Mouse (Mus musculus) heart, postnatal 0 days (tissue): ENCODE results near the gene Prg2. TPM values are rescaled to one million over a fixed set of nuclear protein-coding genes. Genes with fewer than 3 reads are reported as not detected.

Source experiments
- ATAC-seq: fragments of 200-750 bp; cut with Nextera tagmentation; 2 replicates; pipeline ENCODE4 v1.8.0; 2017; ENCODE audit warnings: low read depth, moderate number of reproducible peaks, moderate library complexity; ENCODE audit not compliant: insufficient read depth
- DNase-seq: peaks from one replicate; pipeline ENCODE4 v3.0.0-alpha.2; 2016; ENCODE audit warnings: low spot score
- H3K27ac ChIP-seq: fragments of 300-500 bp; sonication (generic); 2 replicates; pipeline ENCODE4 v1.5.1; 2014; ENCODE audit warnings: low read depth, mild to moderate bottlenecking
- H3K27me3 ChIP-seq: fragments of 300-500 bp; sonication (generic); 2 replicates; pipeline ENCODE4 v1.6.1; 2014; ENCODE audit warnings: low read length, mixed read lengths; ENCODE audit not compliant: control insufficient read depth, insufficient read depth
- H3K36me3 ChIP-seq: fragments of 300-500 bp; sonication (generic); replicated peaks from 2 replicates; pipeline ENCODE4 v1.6.1; 2014; ENCODE audit warnings: low read length, mixed read lengths; ENCODE audit not compliant: control insufficient read depth, insufficient read depth
- H3K4me1 ChIP-seq: fragments of 300-500 bp; sonication (generic); 2 replicates; pipeline ENCODE4 v1.6.1; 2014; ENCODE audit warnings: antibody characterized with exemption; ENCODE audit not compliant: control insufficient read depth, insufficient read depth
- H3K4me2 ChIP-seq: fragments of 300-500 bp; sonication (generic); 2 replicates; pipeline ENCODE4 v1.6.1; 2014; ENCODE audit warnings: low read depth, mild to moderate bottlenecking, low read length, moderate library complexity
- H3K4me3 ChIP-seq: fragments of 300-500 bp; sonication (generic); 2 replicates; pipeline ENCODE4 v1.5.1; 2014; ENCODE audit warnings: low read depth, low read length
- H3K9ac ChIP-seq: fragments of 300-500 bp; sonication (generic); replicated peaks from 2 replicates; pipeline ENCODE4 v1.6.1; 2014; ENCODE audit warnings: low read depth, low read length, mixed read lengths
- H3K9me3 ChIP-seq: fragments of 300-500 bp; sonication (generic); replicated peaks from 2 replicates; pipeline ENCODE4 v1.6.1; 2016; ENCODE audit warnings: low read length; ENCODE audit not compliant: control insufficient read depth
- CTCF ChIP-seq: IDR thresholded peaks from 2 replicates; pipeline ENCODE4 v1.5.1; 2016; ENCODE audit warnings: antibody characterized with exemption, control low read depth, low read depth
- EP300 ChIP-seq: IDR thresholded peaks from 2 replicates; pipeline ENCODE4 v1.6.1; 2016; ENCODE audit warnings: antibody characterized with exemption, low read depth
- WGBS: fragments of 180-500 bp; shearing (Covaris S2); extraction: QIAGEN DNeasy Blood & Tissue Kit; methylation state at CpG from one replicate; pipeline ENCODE4 v1.1.7; 2014; 5-methylcytosine and 5-hydroxymethylcytosine counted together
- polyA plus RNA-seq: library from polyadenylated mRNA; unstranded; fragments of >200 nt; fragmentation: Nextera tagmentation; extraction: Ambion mirVana; gene quantifications from 2 replicates; pipeline ENCODE4 v1.2.1, GENCODE M21; 2015
- total RNA-seq: library from RNA; depleted of rRNA; stranded (reverse); fragments of >200 nt; gene quantifications from 2 replicates; pipeline ENCODE4 v1.2.3, GENCODE M21; 2014; ENCODE audit warnings: low replicate concordance

The Prg2 gene
- total and polyA plus RNA-seq, 2 experiments from 2014 or later, result not detected

DNA sequence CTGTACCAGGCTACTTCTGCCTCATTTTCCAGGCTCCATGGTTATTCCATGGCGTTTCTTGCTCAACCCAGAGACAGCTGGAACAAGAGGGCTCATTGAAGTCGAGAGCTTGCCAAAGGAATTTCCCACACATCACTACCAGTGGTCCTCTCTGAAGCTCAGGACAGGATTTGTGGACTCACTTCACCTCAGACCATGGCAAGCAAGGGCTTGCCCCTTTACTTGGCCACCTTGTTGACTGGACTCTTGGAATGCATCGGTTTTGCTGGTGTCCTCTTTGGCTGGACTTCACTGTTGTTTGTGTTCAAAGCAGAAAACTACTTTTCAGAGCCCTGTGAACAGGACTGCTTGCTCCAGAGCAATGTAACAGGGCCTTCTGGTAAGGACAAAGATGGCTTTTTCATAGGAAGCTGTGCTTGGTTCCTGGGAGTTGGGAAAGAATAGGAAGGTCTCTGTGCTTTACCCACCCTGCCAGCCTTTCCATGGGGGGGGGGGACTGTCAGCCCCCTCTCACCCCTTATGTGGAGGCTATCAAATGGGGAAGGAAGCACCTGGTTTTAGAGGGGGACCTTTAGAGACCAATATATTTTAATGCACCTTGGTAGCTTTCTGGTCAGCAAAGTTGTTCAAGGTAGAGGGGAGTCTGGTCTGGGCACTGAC is 42.6 kb upstream of the Prg2 start:
- TF ChIP-seq CTCF (no peak), EP300 (no peak)
- no peaks in the 10 kb centered on the region for H3K9me3 ChIP-seq
- 0 out of 2 replicates have a peak, but pooled peaks cover 5% of the 10 kb centered on the region for H3K4me1 ChIP-seq
- DNase-seq (no peak), ATAC-seq (no peak)
- WGBS, result 43% methylated on average over 3 of the region's 3 CpGs
- H3K9ac ChIP-seq, result peak overlapping the region; percentile 66
- H3K4me3 ChIP-seq, result peak overlapping the region; percentile 50
- no peaks in the 10 kb centered on the region for H3K27me3 ChIP-seq
- H3K36me3 ChIP-seq, result peaks cover 17% of the 10 kb centered on the region; the same call in 1 of the 2 replicates
- H3K27ac ChIP-seq, result peak overlapping the region; percentile 85
- H3K4me2 ChIP-seq, result peak overlapping the region; percentile 64

- TF ChIP-seq EP300 (peak; percentile 62; the same call in 1 of the 2 replicates), CTCF (no peak)
- WGBS, result 45% methylated on average over 5 of the region's 5 CpGs
- no peaks in the 10 kb centered on the region for H3K27me3 ChIP-seq
- peak; percentile 28; the same call in 1 of the 2 replicates for ATAC-seq
- H3K9me3 ChIP-seq, result no peaks in the 10 kb centered on the region
- peaks cover 17% of the 10 kb centered on the region; the same call in 1 of the 2 replicates for H3K36me3 ChIP-seq
- peak overlapping the region; percentile 66 for H3K9ac ChIP-seq
- DNase-seq, result peak; percentile 38
- peak overlapping the region; percentile 85 for H3K27ac ChIP-seq
- H3K4me3 ChIP-seq, result peak overlapping the region; percentile 50
- H3K4me1 ChIP-seq, result 0 out of 2 replicates have a peak, but pooled peaks cover 5% of the 10 kb centered on the region
- H3K4me2 ChIP-seq, result peak overlapping the region; percentile 64
Measured at GRCm38 (mm10) chr2:84938249-84938946, 41.9 kb upstream of the Prg2 start.

GRCm38 (mm10) chr2:84939306-84939705 is 41.0 kb upstream of the Prg2 start:
- TF ChIP-seq CTCF (no peak), EP300 (no peak)
- H3K4me2 ChIP-seq, result peak overlapping the region; percentile 1; the same call in 1 of the 2 replicates
- no peak overlapping the region for H3K27ac ChIP-seq
- DNase-seq, result no peak
- 0 out of 2 replicates have a peak, but pooled peaks cover 5% of the 10 kb centered on the region for H3K4me1 ChIP-seq
- no peak for ATAC-seq
- H3K9ac ChIP-seq, result no peak overlapping the region
- H3K4me3 ChIP-seq, result no peak overlapping the region
- H3K27me3 ChIP-seq, result no peaks in the 10 kb centered on the region
- 94% methylated on average over 3 of the region's 3 CpGs for WGBS
- no peaks in the 10 kb centered on the region for H3K9me3 ChIP-seq
- H3K36me3 ChIP-seq, result peaks cover 22% of the 10 kb centered on the region; the same call in 1 of the 2 replicates

- Histone ChIP-seq H3K9ac (no peak overlapping the region), H3K27me3 (no peaks in the 10 kb centered on the region), H3K4me3 (no peak overlapping the region), H3K4me2 (no peak overlapping the region; the same call in 1 of the 2 replicates), H3K9me3 (no peaks in the 10 kb centered on the region), H3K36me3 (peaks cover 26% of the 10 kb centered on the region), H3K4me1 (0 out of 2 replicates have a peak, but pooled peaks cover 5% of the 10 kb centered on the region), H3K27ac (no peak overlapping the region)
- DNase-seq (no peak), ATAC-seq (no peak)
- WGBS, result 91% methylated on average over 6 of the region's 6 CpGs
- no peak for TF ChIP-seq EP300
- TF ChIP-seq CTCF, result no peak
Measured at GRCm38 (mm10) chr2:84939711-84940110, 40.5 kb upstream of the Prg2 start.

DNA sequence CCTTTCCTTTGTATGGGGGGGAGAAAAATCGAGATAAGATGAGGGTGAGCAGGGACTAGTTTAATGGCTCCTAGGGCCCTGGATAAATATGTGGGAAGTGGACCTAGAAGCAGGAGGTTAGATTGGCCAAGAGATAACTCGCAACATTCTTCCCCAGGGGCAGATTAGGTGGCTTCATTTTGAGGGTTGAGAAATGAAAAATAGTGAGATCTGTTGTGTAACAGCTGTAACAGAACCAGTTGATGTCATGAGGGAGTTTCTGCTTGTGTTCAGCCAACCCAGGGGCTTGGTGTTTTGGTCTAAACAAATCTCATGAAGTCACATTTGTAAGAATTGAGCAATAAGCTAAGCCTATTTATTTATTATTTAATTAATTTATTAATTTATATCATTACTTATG is 38.9 kb upstream of the Prg2 start:
- H3K9ac ChIP-seq, result no peak overlapping the region
- DNase-seq, result no peak
- no peaks in the 10 kb centered on the region for H3K9me3 ChIP-seq
- TF ChIP-seq CTCF (no peak), EP300 (no peak)
- H3K4me2 ChIP-seq, result no peak overlapping the region
- no peaks in the 10 kb centered on the region for H3K27me3 ChIP-seq
- ATAC-seq, result no peak
- peaks cover 34% of the 10 kb centered on the region for H3K36me3 ChIP-seq
- no peak overlapping the region for H3K27ac ChIP-seq
- H3K4me1 ChIP-seq, result 0 out of 2 replicates have a peak, but pooled peaks cover 5% of the 10 kb centered on the region
- 49% methylated on average over 2 of the region's 2 CpGs for WGBS
- H3K4me3 ChIP-seq, result no peak overlapping the region
